Mouse (Mus musculus): ENCODE measurements around the gene Cmtm4.

GRCm38 (mm10) chr8:104405430-104406187, 10.0 kb upstream of the Cmtm4 start:
- no peak for TF ChIP-seq POLR2A (IDR thresholded peaks at IDR 0.05; ENCODE audit: low read depth, low read length)
- TF ChIP-seq CTCF (IDR thresholded peaks at IDR 0.05; ENCODE audit: extremely low read depth, insufficient read length, insufficient replicate concordance, low read depth, low read length) = no peak
